Mouse (Mus musculus): ENCODE results near the gene Olfr393.

Gene Olfr393

DNA sequence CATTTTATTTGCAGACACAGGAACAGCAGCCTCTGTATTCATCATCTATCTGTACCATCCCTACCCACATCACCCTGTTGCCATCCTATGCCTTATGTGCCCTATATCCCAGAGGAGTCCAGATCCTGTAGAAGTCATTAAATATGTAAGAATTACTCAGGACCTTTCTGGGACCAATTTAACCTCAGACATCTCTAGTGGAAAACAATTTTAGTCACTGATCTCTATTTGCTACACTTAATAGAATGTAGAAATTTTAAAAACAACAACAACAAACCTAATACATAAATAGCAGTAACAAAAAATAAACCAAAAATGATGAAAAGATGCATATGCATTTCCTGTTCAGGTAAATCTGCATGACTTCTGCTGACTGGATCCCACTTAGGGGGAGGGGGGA, at the start of gene Olfr393:
Olfr393 (minus strand) TSS at position 101 of the 400 bp plus-strand sequence.
- in situ Hi-C loops (cut with MseI, MboI), result no loop called here

DNA sequence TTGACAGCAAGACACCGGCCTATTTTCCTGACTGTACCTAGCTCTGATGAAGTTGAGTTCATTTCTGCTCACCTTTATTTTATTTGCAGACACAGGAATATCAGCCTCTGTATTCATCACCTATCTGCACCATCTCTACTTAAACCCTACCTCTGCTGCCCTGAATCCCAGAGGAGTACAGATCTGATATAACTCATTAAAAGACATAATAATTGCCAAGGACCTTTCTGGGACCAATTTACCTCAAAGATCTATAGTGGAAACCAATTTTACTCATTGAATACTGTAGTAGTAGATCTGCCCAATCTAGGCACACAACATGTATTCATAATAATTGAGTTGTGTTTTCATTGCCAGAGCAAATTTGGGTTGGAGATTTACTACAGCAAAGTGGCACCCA, 39.4 kb upstream of the Olfr393 start, which contains the start of gene Olfr394:
Olfr394 (minus strand) TSS at position 101 of the 400 bp plus-strand sequence.
- in situ Hi-C loops (cut with MseI, MboI), result no loop called here

DNA sequence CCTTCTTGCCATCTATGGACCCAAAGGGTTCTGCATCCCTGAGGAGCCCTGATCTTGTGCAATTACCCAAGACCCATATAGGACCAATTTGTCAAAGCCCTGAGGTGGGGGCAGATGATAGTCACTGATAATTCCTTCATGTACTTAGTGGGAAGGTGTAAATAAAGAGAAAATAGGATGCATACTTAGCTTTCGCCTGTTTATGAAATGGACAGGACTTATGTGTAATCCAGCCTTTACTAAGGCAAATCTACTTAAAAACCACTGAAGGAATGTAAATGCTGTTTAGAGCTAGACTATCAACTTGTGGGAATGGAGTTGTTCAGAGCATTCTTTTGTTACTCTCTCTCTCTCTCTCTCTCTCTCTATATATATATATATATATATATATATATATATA, 34.3 kb downstream of the Olfr393 start, which contains the start of gene Olfr392:
Olfr392 (minus strand) TSS at position 101 of the 400 bp plus-strand sequence.
- in situ Hi-C loops (cut with MseI, MboI), result no loop called here

DNA sequence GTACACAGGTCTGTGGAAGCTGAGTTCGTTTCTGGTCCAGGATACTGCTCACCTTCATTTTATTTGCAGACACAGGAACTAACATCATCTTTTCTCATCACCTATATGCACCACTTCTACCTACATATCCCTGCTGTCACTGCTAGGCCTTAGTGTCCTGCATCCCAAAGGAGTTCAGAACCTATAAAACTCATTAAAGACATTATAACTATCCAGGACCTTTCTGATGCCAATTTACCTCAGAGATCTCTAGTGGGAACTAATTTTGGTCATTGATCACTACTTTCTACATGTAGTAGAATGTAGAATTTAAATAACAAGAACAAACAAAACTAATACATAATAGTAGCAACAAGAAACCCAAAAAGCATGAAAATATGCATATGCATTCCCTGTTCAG, 48.3 kb downstream of the Olfr393 start, which contains the start of gene Olfr391-ps:
Olfr391-ps (minus strand) TSS at position 101 of the 400 bp plus-strand sequence.
- in situ Hi-C loops (cut with MseI, MboI), result no loop called here
